Mouse (Mus musculus): ENCODE results near the gene 1110065P20Rik. TPM values are rescaled to one million over a fixed set of nuclear protein-coding genes. Genes with fewer than 3 reads are reported as not detected.

The 1110065P20Rik gene
- polyA plus RNA-seq (2015; fragmentation: Nextera tagmentation; extraction: Ambion mirVana): 74.9 and 80.2 TPM in 2 replicates

- Histone ChIP-seq H3K4me3 (peak within 1 kb of the TSS; percentile 95), H3K36me3 (peaks cover 39% of the 10 kb centered on the region), H3K27me3 (no peaks in the 10 kb centered on the region), H3K9me3 (no peaks in the 10 kb centered on the region), H3K4me1 (replicated peaks) (peaks cover 55% of the 10 kb centered on the region), H3K9ac (peak within 1 kb of the TSS; percentile 88), H3K27ac (replicated peaks) (peak within 1 kb of the TSS; percentile 94), H3K4me2 (peak within 1 kb of the TSS; percentile 86)
- WGBS: under 1% methylated on average over 75 of the region's 75 CpGs
- peak; percentile 38 for ATAC-seq (ENCODE audit: low read depth)
Measured at GRCm38 (mm10) chr4:124850933-124851658, at the start of gene 1110065P20Rik. Gene 1110065P20Rik (minus strand): TSS chr4:124851196.

- no peak overlapping the region for H3K27ac ChIP-seq (replicated peaks)
- H3K27me3 ChIP-seq: peaks cover 20% of the 10 kb centered on the region
- WGBS: 64% methylated on average over 5 of the region's 5 CpGs
- peaks cover 14% of the 10 kb centered on the region; the same call in 1 of the 2 replicates for H3K4me1 ChIP-seq (replicated peaks)
- no peaks in the 10 kb centered on the region for H3K36me3 ChIP-seq
- H3K4me3 ChIP-seq: no peak overlapping the region
- no peak overlapping the region for H3K9ac ChIP-seq
- H3K4me2 ChIP-seq: no peak overlapping the region
- no peak for ATAC-seq (ENCODE audit: low read depth)
- H3K9me3 ChIP-seq: no peaks in the 10 kb centered on the region
Measured at GRCm38 (mm10) chr4:124899906-124900305, 48.9 kb upstream of the 1110065P20Rik start.

GRCm38 (mm10) chr4:124898428-124898827 is 47.4 kb upstream of the 1110065P20Rik start:
- WGBS: 14% methylated on average over 10 of the region's 10 CpGs
- no peak overlapping the region for H3K4me3 ChIP-seq
- no peak overlapping the region for H3K4me2 ChIP-seq
- peaks cover 29% of the 10 kb centered on the region for H3K4me1 ChIP-seq (replicated peaks)
- H3K27me3 ChIP-seq: peaks cover 35% of the 10 kb centered on the region
- ATAC-seq (ENCODE audit: low read depth): no peak
- H3K36me3 ChIP-seq: no peaks in the 10 kb centered on the region
- H3K9me3 ChIP-seq: no peaks in the 10 kb centered on the region
- H3K9ac ChIP-seq: no peak overlapping the region
- H3K27ac ChIP-seq (replicated peaks): no peak overlapping the region

- H3K27ac ChIP-seq (replicated peaks): no peak overlapping the region
- WGBS: 2% methylated on average over 83 of the region's 83 CpGs
- H3K36me3 ChIP-seq: no peaks in the 10 kb centered on the region
- peak overlapping the region; percentile 49 for H3K4me3 ChIP-seq
- H3K9ac ChIP-seq: peak overlapping the region; percentile 70
- H3K27me3 ChIP-seq: peaks cover 64% of the 10 kb centered on the region
- no peaks in the 10 kb centered on the region for H3K9me3 ChIP-seq
- H3K4me2 ChIP-seq: peak overlapping the region; percentile 73
- peaks cover 29% of the 10 kb centered on the region for H3K4me1 ChIP-seq (replicated peaks)
- ATAC-seq (ENCODE audit: low read depth): peak; percentile 76
Measured at GRCm38 (mm10) chr4:124894508-124895428, 43.8 kb upstream of the 1110065P20Rik start.

GRCm38 (mm10) chr4:124893769-124894168 is 42.8 kb upstream of the 1110065P20Rik start:
- H3K27ac ChIP-seq (replicated peaks): no peak overlapping the region
- H3K27me3 ChIP-seq: peaks cover 65% of the 10 kb centered on the region
- H3K4me1 ChIP-seq (replicated peaks): peaks cover 25% of the 10 kb centered on the region
- peak overlapping the region; percentile 73 for H3K4me2 ChIP-seq
- no peaks in the 10 kb centered on the region for H3K36me3 ChIP-seq
- H3K4me3 ChIP-seq: peak overlapping the region; percentile 49; the same call in 1 of the 2 replicates
- H3K9ac ChIP-seq: peak overlapping the region; percentile 70; the same call in 1 of the 2 replicates
- peak; percentile 13; the same call in 1 of the 2 replicates for ATAC-seq (ENCODE audit: low read depth)
- WGBS: 24% methylated on average over 6 of the region's 6 CpGs
- H3K9me3 ChIP-seq: no peaks in the 10 kb centered on the region

GRCm38 (mm10) chr4:124890831-124891230 is 39.8 kb upstream of the 1110065P20Rik start:
- WGBS: 74% methylated on average over 5 of the region's 5 CpGs
- ATAC-seq (ENCODE audit: low read depth): no peak
- H3K9me3 ChIP-seq: no peaks in the 10 kb centered on the region
- H3K4me3 ChIP-seq: no peak overlapping the region
- H3K27me3 ChIP-seq: peaks cover 63% of the 10 kb centered on the region
- H3K36me3 ChIP-seq: no peaks in the 10 kb centered on the region
- no peak overlapping the region for H3K4me2 ChIP-seq
- peaks cover 20% of the 10 kb centered on the region for H3K4me1 ChIP-seq (replicated peaks)
- no peak overlapping the region for H3K9ac ChIP-seq
- H3K27ac ChIP-seq (replicated peaks): no peak overlapping the region

GRCm38 (mm10) chr4:124889935-124890334 is 38.9 kb upstream of the 1110065P20Rik start:
- WGBS: 86% methylated on average over 2 of the region's 2 CpGs
- Histone ChIP-seq H3K4me1 (replicated peaks) (peaks cover 16% of the 10 kb centered on the region), H3K27me3 (peaks cover 63% of the 10 kb centered on the region), H3K4me3 (no peak overlapping the region), H3K9me3 (no peaks in the 10 kb centered on the region), H3K27ac (replicated peaks) (no peak overlapping the region), H3K36me3 (no peaks in the 10 kb centered on the region), H3K9ac (no peak overlapping the region), H3K4me2 (no peak overlapping the region)
- no peak for ATAC-seq (ENCODE audit: low read depth)

GRCm38 (mm10) chr4:124888702-124889101 is 37.7 kb upstream of the 1110065P20Rik start:
- WGBS: 74% methylated on average over 7 of the region's 7 CpGs
- no peak for ATAC-seq (ENCODE audit: low read depth)
- Histone ChIP-seq H3K4me1 (replicated peaks) (peaks cover 6% of the 10 kb centered on the region; the same call in 1 of the 2 replicates), H3K9ac (no peak overlapping the region), H3K4me2 (no peak overlapping the region), H3K4me3 (no peak overlapping the region), H3K27me3 (peaks cover 62% of the 10 kb centered on the region), H3K9me3 (no peaks in the 10 kb centered on the region), H3K27ac (replicated peaks) (no peak overlapping the region), H3K36me3 (no peaks in the 10 kb centered on the region)

GRCm38 (mm10) chr4:124882151-124882729 is 31.2 kb upstream of the 1110065P20Rik start:
- Histone ChIP-seq H3K4me3 (peak overlapping the region; percentile 50), H3K9ac (peak overlapping the region; percentile 68), H3K4me1 (replicated peaks) (peaks cover 37% of the 10 kb centered on the region), H3K9me3 (no peaks in the 10 kb centered on the region), H3K4me2 (peak overlapping the region; percentile 64), H3K36me3 (no peaks in the 10 kb centered on the region), H3K27me3 (peaks cover 69% of the 10 kb centered on the region), H3K27ac (replicated peaks) (peak overlapping the region; percentile 62; the same call in 1 of the 2 replicates)
- WGBS: under 1% methylated on average over 37 of the region's 37 CpGs
- peak; percentile 32 for ATAC-seq (ENCODE audit: low read depth)

- Histone ChIP-seq H3K36me3 (no peaks in the 10 kb centered on the region), H3K4me2 (peak overlapping the region; percentile 64), H3K27me3 (peaks cover 66% of the 10 kb centered on the region), H3K4me3 (peak overlapping the region; percentile 50), H3K9ac (peak overlapping the region; percentile 68), H3K9me3 (no peaks in the 10 kb centered on the region), H3K27ac (replicated peaks) (peak overlapping the region; percentile 68), H3K4me1 (replicated peaks) (peaks cover 37% of the 10 kb centered on the region)
- peak; percentile 95 for ATAC-seq (ENCODE audit: low read depth)
- under 1% methylated on average over 37 of the region's 37 CpGs for WGBS
Measured at GRCm38 (mm10) chr4:124881341-124881908, 30.4 kb upstream of the 1110065P20Rik start.

GRCm38 (mm10) chr4:124880599-124880998 is 29.6 kb upstream of the 1110065P20Rik start, which contains the start of gene Epha10:
Gene Epha10 (plus strand): TSS chr4:124880899.
- no peaks in the 10 kb centered on the region for H3K36me3 ChIP-seq
- H3K9ac ChIP-seq: peak within 1 kb of the TSS; percentile 68
- WGBS: 5% methylated on average over 11 of the region's 11 CpGs
- H3K4me1 ChIP-seq (replicated peaks): peaks cover 37% of the 10 kb centered on the region
- peaks cover 59% of the 10 kb centered on the region for H3K27me3 ChIP-seq
- peak within 1 kb of the TSS; percentile 68 for H3K27ac ChIP-seq (replicated peaks)
- peak within 1 kb of the TSS; percentile 50 for H3K4me3 ChIP-seq
- H3K9me3 ChIP-seq: no peaks in the 10 kb centered on the region
- ATAC-seq (ENCODE audit: low read depth): 0 out of 2 replicates have a peak, but pooled peaks have one; percentile 11
- H3K4me2 ChIP-seq: peak within 1 kb of the TSS; percentile 64
